Mouse (Mus musculus) forebrain, postnatal 0 days (tissue): ENCODE results near the gene Foxn2. TPM values are rescaled to one million over a fixed set of nuclear protein-coding genes. Genes with fewer than 3 reads are reported as not detected.

Experiments used
- ATAC-seq: fragments of 200-750 bp; cut with Nextera tagmentation; 2 replicates; pipeline ENCODE4 v1.8.0; 2017; ENCODE audit warnings: mild to moderate bottlenecking, moderate library complexity
- DNase-seq: peaks from one replicate; pipeline ENCODE4 v3.0.0-alpha.2; 2015
- H3K27ac ChIP-seq: fragments of 300-500 bp; sonication (generic); 2 replicates; pipeline ENCODE4 v1.5.1; 2014; ENCODE audit warnings: low read depth, mild to moderate bottlenecking, antibody characterized with exemption, low read length, moderate library complexity, mixed read lengths
- H3K27me3 ChIP-seq: fragments of 300-500 bp; sonication (generic); 2 replicates; pipeline ENCODE4 v1.6.1; 2014; ENCODE audit warnings: mild to moderate bottlenecking, low read length, mixed read lengths; ENCODE audit not compliant: insufficient read depth
- H3K36me3 ChIP-seq: fragments of 300-500 bp; sonication (generic); 2 replicates; pipeline ENCODE4 v1.6.1; 2014; ENCODE audit warnings: mild to moderate bottlenecking, moderate library complexity; ENCODE audit not compliant: insufficient read depth
- H3K4me1 ChIP-seq: fragments of 300-500 bp; sonication (generic); 2 replicates; pipeline ENCODE4 v1.6.1; 2014; ENCODE audit warnings: antibody characterized with exemption; ENCODE audit not compliant: insufficient read depth
- H3K4me2 ChIP-seq: fragments of 300-500 bp; sonication (generic); 2 replicates; pipeline ENCODE4 v1.6.1; 2014; ENCODE audit warnings: low read depth, mild to moderate bottlenecking, moderate library complexity
- H3K4me3 ChIP-seq: fragments of 300-500 bp; sonication (generic); 2 replicates; pipeline ENCODE4 v1.5.1; 2014; ENCODE audit warnings: low read depth, low read length, mixed read lengths
- H3K9ac ChIP-seq: fragments of 300-500 bp; sonication (generic); 2 replicates; pipeline ENCODE4 v1.6.1; 2014; ENCODE audit warnings: mild to moderate bottlenecking
- H3K9me3 ChIP-seq: fragments of 300-500 bp; sonication (generic); 2 replicates; pipeline ENCODE4 v1.6.1; 2016; ENCODE audit warnings: low read length
- CTCF ChIP-seq: sonication (generic); IDR thresholded peaks from 2 replicates; pipeline ENCODE4 v1.5.1; 2016; ENCODE audit warnings: antibody characterized with exemption, control low read depth, low read depth
- WGBS: fragments of 180-500 bp; shearing (Covaris S2); extraction: QIAGEN DNeasy Blood & Tissue Kit; methylation state at CpG from one replicate; pipeline ENCODE4 v1.1.7; 2014; 5-methylcytosine and 5-hydroxymethylcytosine counted together
- polyA plus RNA-seq: library from polyadenylated mRNA; unstranded; fragments of >200 nt; fragmentation: Nextera tagmentation; extraction: Ambion mirVana; gene quantifications from 2 replicates; pipeline ENCODE4 v1.2.1, GENCODE M21; 2015
- total RNA-seq: library from RNA; depleted of rRNA; stranded (reverse); fragments of >200 nt; gene quantifications from 2 replicates; pipeline ENCODE4 v1.2.3, GENCODE M21; 2014; rRNA removed

Foxn2 gene
- total RNA-seq (11.2 and 11.5 TPM in 2 replicates), polyA plus RNA-seq (4.3 and 5.0 TPM in 2 replicates)

GRCm38 (mm10) chr17:88440285-88441000, at the start of gene Foxn2:
Gene Foxn2 (plus strand): TSS chr17:88440711.
- H3K9ac ChIP-seq: peak within 1 kb of the TSS; percentile 76
- ATAC-seq (peak; percentile 91), DNase-seq (peak; percentile 94)
- peak within 1 kb of the TSS; percentile 83 for H3K27ac ChIP-seq
- 0 out of 2 replicates have a peak, but pooled peaks cover 3% of the 10 kb centered on the region for H3K4me1 ChIP-seq
- H3K9me3 ChIP-seq: no peaks in the 10 kb centered on the region
- H3K36me3 ChIP-seq: no peaks in the 10 kb centered on the region
- H3K4me3 ChIP-seq: peak within 1 kb of the TSS; percentile 91
- peak within 1 kb of the TSS; percentile 80 for H3K4me2 ChIP-seq
- TF ChIP-seq CTCF: 0 out of 2 replicates have a peak, but pooled peaks have one; percentile 3
- no peaks in the 10 kb centered on the region for H3K27me3 ChIP-seq
- 1% methylated on average over 67 of the region's 93 CpGs for WGBS

DNA sequence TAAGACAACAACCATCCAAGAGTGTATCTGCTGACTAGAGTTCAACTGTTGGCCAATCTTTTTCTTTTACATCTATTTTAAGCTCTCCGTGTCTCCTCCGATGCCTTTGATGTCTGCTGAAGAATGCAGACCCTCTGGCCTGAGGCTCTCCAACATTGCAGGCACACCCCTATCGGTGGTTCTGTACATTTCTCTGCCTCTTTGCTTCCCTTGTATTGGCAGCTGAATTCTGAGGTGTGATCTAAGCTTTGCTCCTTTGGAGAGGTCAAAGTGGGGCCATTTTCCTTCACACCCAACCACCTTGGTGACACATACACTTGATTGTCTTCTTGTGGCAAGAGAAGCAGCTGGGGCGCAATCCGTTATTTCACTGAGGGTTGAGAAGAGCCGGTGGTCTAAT, 43.0 kb upstream of the Foxn2 start:
- no peak overlapping the region for H3K27ac ChIP-seq
- H3K27me3 ChIP-seq: no peaks in the 10 kb centered on the region
- no peak overlapping the region for H3K9ac ChIP-seq
- H3K4me3 ChIP-seq: no peak overlapping the region
- ATAC-seq: no peak
- no peaks in the 10 kb centered on the region for H3K4me1 ChIP-seq
- no peak for TF ChIP-seq CTCF
- no peak for DNase-seq
- whole genome bisulfite sequencing: 81% methylated on average over 6 of the region's 6 CpGs
- H3K4me2 ChIP-seq: no peak overlapping the region
- H3K36me3 ChIP-seq: no peaks in the 10 kb centered on the region
- H3K9me3 ChIP-seq: no peaks in the 10 kb centered on the region

GRCm38 (mm10) chr17:88398090-88398489, 42.4 kb upstream of the Foxn2 start:
- Histone ChIP-seq H3K36me3 (no peaks in the 10 kb centered on the region), H3K27me3 (no peaks in the 10 kb centered on the region), H3K4me1 (no peaks in the 10 kb centered on the region), H3K27ac (no peak overlapping the region), H3K4me3 (no peak overlapping the region), H3K4me2 (no peak overlapping the region), H3K9ac (no peak overlapping the region), H3K9me3 (no peaks in the 10 kb centered on the region)
- TF ChIP-seq CTCF: no peak
- ATAC-seq (no peak), DNase-seq (no peak)
- 80% methylated on average over 6 of the region's 6 CpGs for WGBS

- 86% methylated on average over 4 of the region's 4 CpGs for WGBS
Observed at GRCm38 (mm10) chr17:88398854-88399253, 41.7 kb upstream of the Foxn2 start.

GRCm38 (mm10) chr17:88400122-88400521, 40.4 kb upstream of the Foxn2 start:
- no peak for TF ChIP-seq CTCF
- DNase-seq: peak; percentile 31
- H3K9ac ChIP-seq: no peak overlapping the region
- H3K27me3 ChIP-seq: no peaks in the 10 kb centered on the region
- H3K36me3 ChIP-seq: no peaks in the 10 kb centered on the region
- H3K4me2 ChIP-seq: no peak overlapping the region
- no peak overlapping the region for H3K27ac ChIP-seq
- H3K4me1 ChIP-seq: no peaks in the 10 kb centered on the region
- H3K4me3 ChIP-seq: no peak overlapping the region
- no peaks in the 10 kb centered on the region for H3K9me3 ChIP-seq
- 23% methylated on average over 6 of the region's 6 CpGs for WGBS
- peak; percentile 36 for ATAC-seq

More at GRCm38 (mm10) chr17:88398854-88399253, 41.7 kb upstream of the Foxn2 start:
- H3K9me3 ChIP-seq: no peaks in the 10 kb centered on the region
- H3K4me3 ChIP-seq: no peak overlapping the region
- no peak for ATAC-seq
- H3K27me3 ChIP-seq: no peaks in the 10 kb centered on the region
- H3K36me3 ChIP-seq: no peaks in the 10 kb centered on the region
- TF ChIP-seq CTCF: no peak
- H3K4me1 ChIP-seq: no peaks in the 10 kb centered on the region
- DNase-seq: no peak
- no peak overlapping the region for H3K27ac ChIP-seq
- no peak overlapping the region for H3K9ac ChIP-seq
- H3K4me2 ChIP-seq: no peak overlapping the region

- Histone ChIP-seq H3K27ac (no peak overlapping the region), H3K4me2 (no peak overlapping the region), H3K4me3 (no peak overlapping the region), H3K36me3 (no peaks in the 10 kb centered on the region), H3K9me3 (no peaks in the 10 kb centered on the region), H3K4me1 (no peaks in the 10 kb centered on the region), H3K27me3 (no peaks in the 10 kb centered on the region), H3K9ac (no peak overlapping the region)
- 58% methylated on average over 15 of the region's 15 CpGs for WGBS
- no peak for DNase-seq
- no peak for TF ChIP-seq CTCF
- ATAC-seq: no peak
Observed at GRCm38 (mm10) chr17:88400702-88401475, 39.6 kb upstream of the Foxn2 start.

DNA sequence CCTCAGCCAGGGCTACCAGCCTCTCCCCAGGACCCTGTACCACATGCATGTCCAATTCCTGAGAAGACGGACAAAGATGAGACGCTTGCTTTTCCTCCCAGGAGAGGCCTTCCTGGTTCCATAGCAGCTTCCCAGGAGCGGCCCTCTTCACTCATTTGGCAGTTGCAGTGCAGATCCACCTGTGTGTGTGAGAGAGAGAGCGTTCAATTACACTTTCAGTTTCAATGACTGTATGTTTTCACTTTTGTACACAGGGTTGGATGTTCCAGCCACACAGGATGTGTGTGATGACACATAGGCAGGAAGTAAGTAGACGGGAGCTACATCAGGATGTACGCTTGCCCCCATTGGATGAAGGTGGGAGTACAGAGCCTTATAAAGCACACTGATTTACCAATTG, 37.2 kb upstream of the Foxn2 start:
- TF ChIP-seq CTCF: no peak
- DNase-seq (no peak), ATAC-seq (no peak)
- Histone ChIP-seq H3K4me2 (no peak overlapping the region), H3K9me3 (no peaks in the 10 kb centered on the region), H3K4me3 (no peak overlapping the region), H3K36me3 (no peaks in the 10 kb centered on the region), H3K9ac (no peak overlapping the region), H3K4me1 (no peaks in the 10 kb centered on the region), H3K27ac (no peak overlapping the region), H3K27me3 (no peaks in the 10 kb centered on the region; the same call in 1 of the 2 replicates)
- 91% methylated on average over 6 of the region's 6 CpGs for WGBS
